Mouse (Mus musculus): ENCODE results near the gene Hsd17b11.

- peak; percentile 66; the same call in 1 of the 2 replicates for TF ChIP-seq ELF1 (IDR thresholded peaks at IDR 0.05; ENCODE audit: low read depth, low read length)
- TF ChIP-seq POLR2AphosphoS2 (IDR thresholded peaks at IDR 0.05; ENCODE audit: low read depth, low read length), result no peak
- TF ChIP-seq CTCF (conservative IDR thresholded peaks at IDR 0.05 in 1 of 2, IDR thresholded peaks at IDR 0.05 in 1 of 2; ENCODE audit: low read depth in 2 of 2, low read length in 2 of 2), result no peak
- peak; percentile 57 for TF ChIP-seq POLR2A (IDR thresholded peaks at IDR 0.05; ENCODE audit: low read depth, low read length)
- peak; percentile 54; the same call in 1 of the 2 replicates for TF ChIP-seq TCF12 (IDR thresholded peaks at IDR 0.05; ENCODE audit: low read depth, low read length)
These were observed at the start of gene Hsd17b11 for GRCm38 (mm10) chr5:104021597-104022378.

Data from CH12.LX (cell line).